Mouse (Mus musculus) small intestine, adult 2 months (tissue): ENCODE results near the gene Lrch3.

ENCODE experiments used
- CTCF ChIP-seq: fragments of 200-500 bp; IDR thresholded peaks from 2 replicates; pipeline ENCODE4 v1.5.1; 2012; ENCODE audit warnings: low read depth, mild to moderate bottlenecking, control low read depth, inconsistent platforms, low read length, moderate library complexity, mixed read lengths; ENCODE audit not compliant: insufficient replicate concordance, insufficient read length; ENCODE audit errors: extremely low read depth
- POLR2A ChIP-seq: fragments of 200-500 bp; IDR thresholded peaks from 2 replicates; pipeline ENCODE4 v1.6.1; 2012; ENCODE audit warnings: low read depth, mild to moderate bottlenecking, control low read depth, inconsistent platforms, low read length, moderate library complexity

- no peak for TF ChIP-seq CTCF
- TF ChIP-seq POLR2A, result no peak
Measured at GRCm38 (mm10) chr16:32945379-32945778, 31.5 kb downstream of the Lrch3 start.
